Mouse (Mus musculus) heart, adult 11 months (tissue): Measurements from ENCODE around the gene Adamts7.

Experiments used
- DNase-seq: peaks from one replicate; pipeline ENCODE4 v3.0.0; 2022

Adamts7 gene

DNA sequence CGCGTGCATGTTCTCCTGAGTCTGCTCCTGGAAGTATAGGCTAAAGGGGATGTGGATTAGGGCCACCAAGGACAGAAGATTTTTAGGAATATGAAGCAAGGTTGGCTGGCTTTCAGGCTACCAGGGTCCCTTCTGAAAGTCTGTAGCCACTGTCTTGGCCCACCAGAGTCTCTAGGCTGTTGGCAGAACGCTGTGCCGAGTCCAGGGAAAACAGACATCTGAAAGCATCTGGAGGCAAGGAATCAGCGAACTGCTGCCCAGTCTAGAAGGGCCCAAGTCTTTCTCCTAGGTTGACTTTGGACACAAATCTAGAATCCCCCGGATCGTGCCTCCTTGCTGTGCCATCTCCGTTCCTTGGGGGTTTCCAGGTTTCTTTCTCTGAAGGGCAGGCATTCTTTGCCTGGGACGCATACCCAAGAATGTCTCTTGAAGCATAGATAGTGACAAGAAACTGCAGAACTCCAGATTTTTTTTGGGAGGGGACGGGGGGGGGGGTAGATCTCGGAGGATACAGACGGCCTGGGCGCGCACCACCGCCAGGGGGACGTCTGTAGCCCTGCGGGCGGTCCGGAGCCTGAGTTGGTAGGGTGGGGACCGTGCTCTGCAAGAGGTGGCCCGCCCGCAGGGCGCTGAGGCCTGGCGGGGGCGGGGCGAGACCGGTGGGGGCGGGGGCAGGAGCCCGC lies 485 bp upstream of the Adamts7 start:
- peak; percentile 98 for DNase-seq

DNA sequence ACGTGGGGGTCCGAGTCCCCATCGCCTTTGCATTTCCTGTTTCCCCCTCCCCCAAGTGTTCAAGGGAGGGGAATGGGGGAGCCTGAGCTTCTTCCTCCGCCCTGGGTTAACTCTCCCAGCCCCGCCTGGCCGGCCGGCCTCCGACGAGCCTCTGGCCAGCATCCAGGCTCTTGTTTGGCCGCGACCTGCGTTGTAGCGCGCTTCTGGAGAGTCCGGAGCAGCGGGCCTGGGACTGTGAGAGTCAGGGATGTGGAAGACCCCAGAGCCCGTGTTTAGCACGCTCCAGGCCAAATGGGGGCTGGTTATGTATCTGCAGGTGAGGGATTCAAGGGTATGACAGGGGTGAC lies 853 bp downstream of the Adamts7 start:
- DNase-seq: no peak

DNA sequence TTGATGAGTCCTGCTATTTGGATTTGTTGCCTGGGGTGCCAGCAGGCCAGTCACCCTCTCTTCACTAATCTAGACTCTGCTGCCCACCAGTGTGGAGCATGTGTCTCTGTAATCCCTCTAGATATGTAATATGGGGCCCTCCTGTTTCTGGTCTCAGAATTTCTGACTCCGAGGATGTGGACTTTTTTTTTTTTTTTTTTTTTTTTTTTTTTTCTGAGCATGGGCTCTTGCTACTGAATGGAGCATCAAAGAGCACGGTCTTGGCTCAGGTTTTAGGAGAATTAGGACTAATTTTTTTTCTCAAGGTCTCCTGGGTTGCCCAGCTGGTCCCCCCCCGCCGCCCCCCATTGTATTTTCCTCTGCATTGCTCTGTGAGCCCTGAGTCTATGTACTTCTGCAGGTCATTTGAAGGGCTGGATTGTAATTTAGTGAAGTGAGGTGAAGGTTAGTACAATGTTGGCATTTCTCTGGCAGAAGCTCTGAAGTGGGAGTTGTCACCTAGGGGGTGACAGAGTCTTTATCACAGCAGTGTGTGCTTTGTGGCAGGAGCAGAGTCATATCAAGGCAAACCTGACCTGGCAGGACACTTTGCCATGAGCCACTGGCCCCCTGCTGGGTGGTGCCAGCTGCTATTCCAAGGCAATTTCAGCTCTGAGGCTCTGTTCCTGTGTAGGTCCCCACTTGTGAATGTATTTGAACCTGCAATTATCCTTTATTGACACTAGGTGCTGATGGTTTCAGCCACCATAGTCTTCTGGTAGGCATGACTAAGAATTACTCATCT lies 2.0 kb downstream of the Adamts7 start:
- DNase-seq: peak; percentile 98

DNA sequence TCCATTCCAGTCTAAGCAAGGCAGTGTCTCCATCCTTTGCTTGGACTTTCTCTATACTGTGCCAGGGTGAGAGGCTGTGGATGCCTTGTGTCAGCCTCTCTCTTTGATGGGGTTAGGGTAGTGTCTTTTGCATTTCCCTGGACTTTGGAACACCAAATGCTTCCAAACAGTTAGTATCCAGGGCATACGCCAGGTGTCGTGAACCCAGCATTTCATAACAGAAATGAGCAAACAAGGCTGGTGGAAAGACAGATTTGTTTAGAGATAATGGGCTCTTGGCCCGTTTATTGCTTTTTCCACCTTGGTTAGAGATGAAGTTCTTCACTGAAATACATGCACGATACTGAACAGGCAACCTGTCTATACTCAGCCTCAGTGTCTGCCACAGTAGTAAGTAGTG lies 2.7 kb downstream of the Adamts7 start:
- no peak for DNase-seq

- DNase-seq: peak; percentile 97
These were observed 3.7 kb downstream of the Adamts7 start for GRCm38 (mm10) chr9:90166615-90167014.

DNA sequence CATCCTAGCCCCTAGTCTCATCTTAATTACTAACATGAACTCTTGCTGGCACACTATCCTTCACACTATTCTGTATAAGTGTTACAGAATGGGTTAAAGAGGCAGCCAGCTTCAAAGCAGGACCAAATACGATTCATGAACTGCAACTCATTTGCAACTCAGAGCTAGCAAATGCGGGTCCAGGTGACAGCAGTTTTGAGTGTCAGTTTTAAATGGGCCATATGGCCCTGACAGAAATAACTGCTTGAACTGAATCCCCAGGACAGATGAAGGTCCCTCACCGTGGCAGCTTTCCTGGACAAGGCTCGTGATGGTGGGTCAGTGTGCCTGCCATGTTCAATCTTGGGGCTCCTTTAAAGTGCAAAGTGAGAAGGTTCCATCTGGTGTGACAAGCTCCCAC lies 7.1 kb downstream of the Adamts7 start:
- peak; percentile 94 for DNase-seq

- peak; percentile 85 for DNase-seq
These were observed 8.6 kb downstream of the Adamts7 start for GRCm38 (mm10) chr9:90171421-90171820.

- peak; percentile 82 for DNase-seq
These were observed 9.9 kb downstream of the Adamts7 start for GRCm38 (mm10) chr9:90172528-90173321.

- peak; percentile 80 for DNase-seq
These were observed 10.5 kb downstream of the Adamts7 start for GRCm38 (mm10) chr9:90173330-90173729.

DNA sequence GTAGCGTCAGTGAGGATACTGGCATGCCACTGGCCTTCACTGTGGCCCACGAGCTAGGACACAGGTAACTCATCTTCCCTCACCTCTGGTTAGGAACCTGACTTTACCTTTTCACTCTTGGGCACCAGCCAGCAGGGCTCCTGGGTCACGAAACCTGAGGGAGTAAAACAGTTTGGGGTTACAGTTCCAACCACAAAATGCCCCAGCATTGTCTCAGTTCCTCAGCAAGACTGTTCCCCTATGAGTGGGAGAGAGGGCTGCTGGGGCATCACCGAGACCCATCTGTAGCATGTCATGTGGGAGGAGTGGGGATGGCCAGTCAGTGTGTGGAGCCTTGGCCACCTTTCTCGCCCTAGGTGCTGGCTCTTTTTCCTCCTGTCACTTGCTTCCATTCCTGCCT lies 16.5 kb downstream of the Adamts7 start:
- DNase-seq: no peak

DNA sequence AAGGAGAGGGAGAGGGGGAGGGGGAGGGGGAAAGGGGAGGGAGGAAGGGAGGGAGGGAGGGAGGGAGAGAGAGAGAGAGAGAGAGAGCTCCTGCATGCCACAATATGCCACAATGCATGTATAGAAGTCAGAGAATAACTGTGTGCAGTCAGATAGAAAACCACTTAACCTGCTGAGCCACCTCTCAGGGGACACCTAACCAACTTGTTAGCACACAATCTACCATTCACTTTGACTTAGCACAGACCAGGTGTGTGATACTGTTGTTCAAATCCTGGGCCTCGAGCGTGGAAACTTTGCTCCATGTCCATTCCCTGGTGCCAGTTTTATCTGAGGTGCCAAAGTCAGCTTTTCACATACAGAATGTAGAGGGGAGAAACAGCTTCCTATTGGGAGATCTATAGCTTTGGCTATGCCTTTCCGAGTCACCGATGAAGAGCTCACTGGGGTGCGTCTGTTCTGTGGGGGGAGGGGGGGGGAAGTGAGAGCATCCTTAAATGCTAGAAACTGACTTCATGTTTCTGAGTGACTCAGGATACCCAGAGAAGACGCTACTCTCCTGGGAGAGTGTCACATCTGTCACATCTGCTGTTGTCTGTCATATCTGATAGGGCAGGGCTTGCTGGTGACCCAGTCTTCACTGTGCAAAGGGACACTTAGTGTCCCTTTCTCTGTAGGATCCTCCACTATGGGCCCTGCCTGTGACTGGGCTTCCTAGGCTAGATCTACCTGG lies 19.0 kb downstream of the Adamts7 start:
- DNase-seq: no peak

GRCm38 (mm10) chr9:90182636-90183421 lies 20.0 kb downstream of the Adamts7 start:
- DNase-seq: peak; percentile 94

- DNase-seq: no peak
These were observed 20.7 kb downstream of the Adamts7 start for GRCm38 (mm10) chr9:90183550-90183949.

GRCm38 (mm10) chr9:90184116-90184515 lies 21.2 kb downstream of the Adamts7 start:
- DNase-seq: peak; percentile 97

- peak; percentile 88 for DNase-seq
These were observed 22.6 kb downstream of the Adamts7 start for GRCm38 (mm10) chr9:90185356-90185910.

- DNase-seq: peak; percentile 91
These were observed 26.0 kb downstream of the Adamts7 start for GRCm38 (mm10) chr9:90188893-90189292.

DNA sequence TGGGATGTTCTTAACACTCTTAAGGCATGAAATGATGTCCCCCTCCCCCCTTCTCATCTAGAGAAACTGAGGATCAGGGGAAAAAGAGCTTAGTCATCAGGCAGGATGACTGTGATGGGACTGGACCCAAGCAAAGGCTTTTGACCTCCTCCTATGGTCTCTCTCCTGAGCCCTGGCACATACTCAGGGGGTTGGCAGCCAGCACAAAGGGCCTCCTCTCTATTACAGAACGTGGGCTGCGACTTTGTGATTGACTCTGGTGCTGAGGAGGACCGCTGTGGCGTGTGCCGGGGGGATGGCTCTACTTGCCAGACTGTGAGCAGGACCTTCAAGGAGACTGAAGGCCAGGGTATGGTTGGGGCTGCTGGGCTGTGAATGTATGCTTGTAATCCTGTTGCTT lies 26.5 kb downstream of the Adamts7 start:
- peak; percentile 92 for DNase-seq

GRCm38 (mm10) chr9:90195000-90195399 lies 32.1 kb downstream of the Adamts7 start:
- DNase-seq: peak; percentile 82

- peak; percentile 91 for DNase-seq
These were observed 33.4 kb downstream of the Adamts7 start for GRCm38 (mm10) chr9:90196262-90196661.

DNA sequence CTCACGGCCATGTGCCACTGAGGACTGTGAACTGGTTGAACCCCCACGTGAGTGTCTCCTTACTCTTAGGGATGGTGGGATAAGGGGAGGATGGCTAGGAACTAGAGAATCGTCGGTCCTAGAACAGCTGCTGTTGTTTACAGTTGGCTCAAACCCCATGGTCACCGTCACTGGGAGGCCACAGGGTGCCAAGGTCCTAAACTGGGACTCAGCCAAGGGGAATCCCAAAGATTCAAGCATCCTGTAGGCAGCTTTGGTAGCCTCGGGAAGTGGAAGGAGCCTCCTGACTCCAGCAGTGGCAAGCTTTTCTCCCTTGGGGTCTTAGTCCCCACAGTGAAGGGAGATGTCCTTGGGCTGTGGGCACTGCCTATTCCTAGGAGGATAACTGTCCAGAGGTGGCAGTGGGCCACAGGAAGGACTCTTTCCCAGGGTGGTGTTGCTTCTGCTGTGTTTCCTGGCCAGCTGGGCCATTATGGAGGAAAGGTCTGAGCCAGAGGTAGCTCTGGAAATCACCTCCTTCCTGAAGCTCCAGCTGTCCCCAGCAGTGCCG lies 34.3 kb downstream of the Adamts7 start:
- peak; percentile 95 for DNase-seq

GRCm38 (mm10) chr9:90197866-90198383 lies 35.1 kb downstream of the Adamts7 start:
- DNase-seq: peak; percentile 94
